ENCODE assay signal across 8 mouse cellular contexts in genomic region chr19:10948416-10948815, GRCm38 (mm10). TPM values are rescaled to one million over a fixed set of nuclear protein-coding genes. Genes with fewer than 3 reads are reported as not detected.
A peak's percentile ranks its signal among the peaks of the same experiment; 100 is the strongest.
DNase-seq lines count a peak whose midpoint lies in the region; ATAC-seq and TF ChIP-seq lines count a peak whose summit lies in the region.

No protein-coding gene starts in this region.

- no peak overlapping the region for H3K27ac ChIP-seq in heart, embryonic 13.5 days (replicated peaks)
- no peak overlapping the region for H3K27ac ChIP-seq in cerebellum, adult 2 months (ENCODE audit: insufficient read depth, low read length)
- H3K27ac ChIP-seq in hindbrain, embryonic 11.5 days (ENCODE audit: low read depth, low read length): no peak overlapping the region
- peak overlapping the region; percentile 57 for H3K27ac ChIP-seq in macrophage
- no peak overlapping the region for H3K27ac ChIP-seq in thymus, adult 2 months (ENCODE audit: control insufficient read depth, insufficient read depth, low read length)

- no peak for DNase-seq in heart, adult 18-20 months
- DNase-seq in cerebellum, adult 2 months: peak; percentile 18 to 35
- no peak for DNase-seq in hindbrain, embryonic 11.5 days (ENCODE audit: low spot score)
- DNase-seq in thymus, adult 2 months: peak; percentile 15
- DNase-seq in retina, postnatal 1 day: no peak

- no peak for TF ChIP-seq POLR2A in cerebellum, adult 2 months (IDR thresholded peaks at IDR 0.05; ENCODE audit: borderline replicate concordance, insufficient read depth, low read length)
- no peak for TF ChIP-seq POLR2A in thymus, adult 2 months (IDR thresholded peaks at IDR 0.05; ENCODE audit: control insufficient read depth, extremely low read depth, insufficient read depth, low read length, poor library complexity)

- peaks cover 32% of the 10 kb centered on the region for H3K79me3 ChIP-seq in C2C12 (ENCODE audit: low read depth)

- peak overlapping the region; percentile 98 for H3ac ChIP-seq in C2C12 (ENCODE audit: control insufficient read depth, insufficient read length, low read depth)

- H3K4me2 ChIP-seq in heart, embryonic 13.5 days: peak overlapping the region; percentile 96
- H3K4me2 ChIP-seq in hindbrain, embryonic 11.5 days (replicated peaks; ENCODE audit: low read depth, low read length): peak overlapping the region; percentile 93

- H3K79me2 ChIP-seq in C2C12 (ENCODE audit: control insufficient read depth, insufficient read depth) (peaks cover 51% of the 10 kb centered on the region), macrophage (ENCODE audit: inconsistent target) (peaks cover 35% of the 10 kb centered on the region)

- H3K27me3 ChIP-seq in heart, embryonic 13.5 days (replicated peaks): no peaks in the 10 kb centered on the region
- no peaks in the 10 kb centered on the region for H3K27me3 ChIP-seq in C2C12 (ENCODE audit: control insufficient read depth, insufficient read depth, insufficient read length)
- H3K27me3 ChIP-seq in cerebellum, adult 2 months (ENCODE audit: control insufficient read depth, insufficient read depth, low read length): no peaks in the 10 kb centered on the region
- no peaks in the 10 kb centered on the region for H3K27me3 ChIP-seq in hindbrain, embryonic 11.5 days (ENCODE audit: control insufficient read depth, insufficient read depth, low read length)
- H3K27me3 ChIP-seq in thymus, adult 2 months (ENCODE audit: control insufficient read depth, insufficient read depth, low read length): no peaks in the 10 kb centered on the region; the same call in 1 of the 2 replicates

- WGBS in heart, embryonic 13.5 days: 0% methylated on average over 20 of the region's 20 CpGs
- under 1% methylated on average over 20 of the region's 20 CpGs for WGBS in cerebellum, adult 2 months
- 2% methylated on average over 20 of the region's 20 CpGs for WGBS in hindbrain, embryonic 11.5 days
- WGBS in macrophage (ENCODE audit: missing documents): under 1% methylated on average over 20 of the region's 20 CpGs
- under 1% methylated on average over 20 of the region's 20 CpGs for WGBS in thymus, adult 2 months

- no peaks in the 10 kb centered on the region for H3K9me3 ChIP-seq in heart, embryonic 13.5 days
- H3K9me3 ChIP-seq in hindbrain, embryonic 11.5 days (ENCODE audit: control insufficient read depth, low read length): no peaks in the 10 kb centered on the region

- no peak for ATAC-seq in heart, embryonic 13.5 days (ENCODE audit: extremely low read depth, insufficient number of reproducible peaks, low FRiP score, low TSS enrichment)
- ATAC-seq in hindbrain, embryonic 11.5 days (ENCODE audit: low FRiP score): no peak

- peaks cover 31% of the 10 kb centered on the region for H3K36me3 ChIP-seq in heart, embryonic 13.5 days
- peaks cover 35% of the 10 kb centered on the region for H3K36me3 ChIP-seq in C2C12 (ENCODE audit: control insufficient read depth, insufficient read depth)
- H3K36me3 ChIP-seq in hindbrain, embryonic 11.5 days (ENCODE audit: control insufficient read depth, insufficient read depth, low read length): no peaks in the 10 kb centered on the region; the same call in 1 of the 2 replicates
- peaks cover 15% of the 10 kb centered on the region for H3K36me3 ChIP-seq in macrophage (ENCODE audit: inconsistent target)
- no peaks in the 10 kb centered on the region for H3K36me3 ChIP-seq in thymus, adult 2 months (ENCODE audit: control insufficient read depth, insufficient read depth, low read length)

- peak overlapping the region; percentile 69 for H3K4me3 ChIP-seq in heart, embryonic 13.5 days
- H3K4me3 ChIP-seq in C2C12 (ENCODE audit: insufficient read depth, poor library complexity, severe bottlenecking) (peak overlapping the region; percentile 94), macrophage (ENCODE audit: inconsistent target) (peak overlapping the region; percentile 81)
- H3K4me3 ChIP-seq in cerebellum, adult 2 months (replicated peaks; ENCODE audit: insufficient read depth, low read depth, low read length): peak overlapping the region; percentile 62
- H3K4me3 ChIP-seq in hindbrain, embryonic 11.5 days (ENCODE audit: low read depth, low read length): peak overlapping the region; percentile 67
- peak overlapping the region; percentile 62 for H3K4me3 ChIP-seq in thymus, adult 2 months (ENCODE audit: control insufficient read depth, insufficient read depth, low read length)

- no peak for TF ChIP-seq CTCF in C2C12 (IDR thresholded peaks at IDR 0.05; ENCODE audit: control insufficient read depth, insufficient read depth, insufficient read length)
- no peak for TF ChIP-seq CTCF in cerebellum, adult 2 months (IDR thresholded peaks at IDR 0.05; ENCODE audit: borderline replicate concordance, insufficient read depth, low read depth, low read length)
- no peak for TF ChIP-seq CTCF in thymus, adult 2 months (IDR thresholded peaks at IDR 0.05; ENCODE audit: borderline replicate concordance, control insufficient read depth, extremely low read depth, insufficient read depth, low read length, poor library complexity)

- H3K4me1 ChIP-seq in heart, embryonic 13.5 days: peaks cover 52% of the 10 kb centered on the region
- H3K4me1 ChIP-seq in cerebellum, adult 2 months (ENCODE audit: control insufficient read depth, insufficient read depth, low read length): peaks cover 14% of the 10 kb centered on the region
- H3K4me1 ChIP-seq in hindbrain, embryonic 11.5 days (replicated peaks; ENCODE audit: control insufficient read depth, insufficient read depth, low read length): peaks cover 10% of the 10 kb centered on the region
- peaks cover 11% of the 10 kb centered on the region for H3K4me1 ChIP-seq in thymus, adult 2 months (replicated peaks; ENCODE audit: control insufficient read depth, insufficient read depth, low read length)

- peak overlapping the region; percentile 91 for H3K9ac ChIP-seq in heart, embryonic 13.5 days
- peak overlapping the region; percentile 62 for H3K9ac ChIP-seq in hindbrain, embryonic 11.5 days (ENCODE audit: low read depth, low read length)

TF ChIP-seq in C2C12, 6 proteins besides CTCF, POLR2A, EP300 and RAD21 (continues in another document):
- TF ChIP-seq MYOD1 (IDR thresholded peaks at IDR 0.05; ENCODE audit: control insufficient read depth, insufficient read length, low read depth) (no peak), MAX (IDR thresholded peaks at IDR 0.05) (no peak)

RNA-seq across cellular contexts. Expression of gene Ccdc86, which starts 0.7 kb away (rescaled TPM):
- polyA plus RNA-seq in heart, embryonic 13.5 days (2015; fragmentation: Nextera tagmentation; extraction: Ambion mirVana): 18.8 and 19.9 TPM in 2 replicates
- total RNA-seq in heart, adult 18-20 months (2021): 1 to 10 TPM; 6.5 TPM
- polyA plus RNA-seq in C2C12 (2012; fragmentation: generic; extraction: Trizol) (31.3 TPM), macrophage (2018) (17.8 to 39.3 TPM (median 21.6 TPM) in 3 replicates)
- 4.9 and 5.3 TPM in 2 replicates for polyA plus RNA-seq in cerebellum, adult 2 months (2012; rRNA removed)
- polyA plus RNA-seq in hindbrain, embryonic 11.5 days (2014; fragmentation: Nextera tagmentation; extraction: Ambion mirVana): 17.5 and 20.1 TPM in 2 replicates
- 10 to 100 TPM in 25 of 26 experiments, 1 to 10 TPM in 1; 9.2 to 67.3 (median 31.7) TPM for total RNA-seq in macrophage (2018; cell fraction: chromatin; rRNA removed)
- 10 to 100 TPM; 16.6 to 45.7 (median 36.1) TPM for total RNA-seq in macrophage (2018; cell fraction: cytosol; rRNA removed)
- 10 to 100 TPM; 11.6 to 68.9 (median 28.8) TPM for total RNA-seq in macrophage (2018; cell fraction: nucleus; rRNA removed)
- polyA plus RNA-seq in thymus, adult 2 months (2012; rRNA removed): 5.8 and 8.8 TPM in 2 replicates

RNA-seq across cellular contexts. Expression of gene Ptgdr2, which starts 11.5 kb away (rescaled TPM):
- polyA plus RNA-seq in heart, embryonic 13.5 days (2015; fragmentation: Nextera tagmentation; extraction: Ambion mirVana): 0.11 TPM in 1 of 2 replicates, not detected in the other
- not detected for total RNA-seq in heart, adult 18-20 months (2021)
- 0.07 TPM for polyA plus RNA-seq in C2C12 (2012; fragmentation: generic; extraction: Trizol)
- polyA plus RNA-seq in cerebellum, adult 2 months (2012; rRNA removed): 0.06 and 0.10 TPM in 2 replicates
- 0.10 TPM in 1 of 2 replicates, not detected in the other for polyA plus RNA-seq in hindbrain, embryonic 11.5 days (2014; fragmentation: Nextera tagmentation; extraction: Ambion mirVana)
- total RNA-seq in macrophage (2018; cell fraction: chromatin; rRNA removed): not detected
- total RNA-seq in macrophage (2018; cell fraction: cytosol; rRNA removed): under 1 TPM in 1 of 26 experiments, not detected in 25; 0.09 TPM
- not detected for total RNA-seq in macrophage (2018; cell fraction: nucleus; rRNA removed)
- not detected in 3 replicates for polyA plus RNA-seq in macrophage (2018)
- polyA plus RNA-seq in thymus, adult 2 months (2012; rRNA removed): 0.73 and 1.0 TPM in 2 replicates

RNA-seq across cellular contexts. Expression of gene Ms4a10, which starts 26.1 kb away (rescaled TPM):
- 0.15 TPM in 1 of 2 replicates, not detected in the other for polyA plus RNA-seq in heart, embryonic 13.5 days (2015; fragmentation: Nextera tagmentation; extraction: Ambion mirVana)
- not detected for total RNA-seq in heart, adult 18-20 months (2021)
- polyA plus RNA-seq in C2C12 (2012; fragmentation: generic; extraction: Trizol): not detected
- polyA plus RNA-seq in cerebellum, adult 2 months (2012; rRNA removed): not detected in 2 replicates
- 0.17 TPM in 1 of 2 replicates, not detected in the other for polyA plus RNA-seq in hindbrain, embryonic 11.5 days (2014; fragmentation: Nextera tagmentation; extraction: Ambion mirVana)
- total RNA-seq in macrophage (2018; cell fraction: chromatin; rRNA removed): not detected
- total RNA-seq in macrophage (2018; cell fraction: cytosol; rRNA removed): not detected
- not detected for total RNA-seq in macrophage (2018; cell fraction: nucleus; rRNA removed)
- not detected in 3 replicates for polyA plus RNA-seq in macrophage (2018)
- 1.8 and 2.8 TPM in 2 replicates for polyA plus RNA-seq in thymus, adult 2 months (2012; rRNA removed)

RNA-seq across cellular contexts. Expression of gene Zp1, which starts 28.0 kb away (rescaled TPM):
- polyA plus RNA-seq in heart, embryonic 13.5 days (2015; fragmentation: Nextera tagmentation; extraction: Ambion mirVana): 0.08 TPM in 1 of 2 replicates, not detected in the other
- not detected for total RNA-seq in heart, adult 18-20 months (2021)
- not detected for polyA plus RNA-seq in C2C12 (2012; fragmentation: generic; extraction: Trizol)
- 0.05 TPM in 1 of 2 replicates, not detected in the other for polyA plus RNA-seq in cerebellum, adult 2 months (2012; rRNA removed)
- not detected in 2 replicates for polyA plus RNA-seq in hindbrain, embryonic 11.5 days (2014; fragmentation: Nextera tagmentation; extraction: Ambion mirVana)
- total RNA-seq in macrophage (2018; cell fraction: chromatin; rRNA removed): not detected
- not detected for total RNA-seq in macrophage (2018; cell fraction: cytosol; rRNA removed)
- not detected for total RNA-seq in macrophage (2018; cell fraction: nucleus; rRNA removed)
- not detected in 3 replicates for polyA plus RNA-seq in macrophage (2018)
- 0.23 and 0.33 TPM in 2 replicates for polyA plus RNA-seq in thymus, adult 2 months (2012; rRNA removed)

RNA-seq across cellular contexts. Expression of gene Ms4a15, which starts 44.6 kb away (rescaled TPM):
- not detected in 2 replicates for polyA plus RNA-seq in heart, embryonic 13.5 days (2015; fragmentation: Nextera tagmentation; extraction: Ambion mirVana)
- not detected for total RNA-seq in heart, adult 18-20 months (2021)
- not detected for polyA plus RNA-seq in C2C12 (2012; fragmentation: generic; extraction: Trizol)
- polyA plus RNA-seq in cerebellum, adult 2 months (2012; rRNA removed): 0.05 and 0.08 TPM in 2 replicates
- polyA plus RNA-seq in hindbrain, embryonic 11.5 days (2014; fragmentation: Nextera tagmentation; extraction: Ambion mirVana): not detected in 2 replicates
- total RNA-seq in macrophage (2018; cell fraction: chromatin; rRNA removed): not detected
- total RNA-seq in macrophage (2018; cell fraction: cytosol; rRNA removed): not detected
- not detected for total RNA-seq in macrophage (2018; cell fraction: nucleus; rRNA removed)
- polyA plus RNA-seq in macrophage (2018): not detected in 3 replicates
- not detected in 2 replicates for polyA plus RNA-seq in thymus, adult 2 months (2012; rRNA removed)

Comparison
In these comparisons a context has a peak if more than half of its experiments do, and no peak if none do; other contexts are left out.
1. DNase-seq: peak in cerebellum, adult 2 months (2 of 2) and thymus, adult 2 months (single experiment); none in heart, adult 18-20 months (0 of 2), hindbrain, embryonic 11.5 days (single experiment) and retina, postnatal 1 day (single experiment).
2. Peak in every context shown above with its lines, with median percentiles within 50 percentile points of each other: H3K4me3 ChIP-seq.